Mouse (Mus musculus): ENCODE measurements around the gene Mis12. TPM values are rescaled to one million over a fixed set of nuclear protein-coding genes. Genes with fewer than 3 reads are reported as not detected.

Gene Mis12
- total RNA-seq (2015; ENCODE audit: low replicate concordance) (56.6 and 62.9 TPM in 2 replicates), total RNA-seq (2017; ENCODE audit: low replicate concordance) (69.3 and 137 TPM in 2 replicates)

DNA sequence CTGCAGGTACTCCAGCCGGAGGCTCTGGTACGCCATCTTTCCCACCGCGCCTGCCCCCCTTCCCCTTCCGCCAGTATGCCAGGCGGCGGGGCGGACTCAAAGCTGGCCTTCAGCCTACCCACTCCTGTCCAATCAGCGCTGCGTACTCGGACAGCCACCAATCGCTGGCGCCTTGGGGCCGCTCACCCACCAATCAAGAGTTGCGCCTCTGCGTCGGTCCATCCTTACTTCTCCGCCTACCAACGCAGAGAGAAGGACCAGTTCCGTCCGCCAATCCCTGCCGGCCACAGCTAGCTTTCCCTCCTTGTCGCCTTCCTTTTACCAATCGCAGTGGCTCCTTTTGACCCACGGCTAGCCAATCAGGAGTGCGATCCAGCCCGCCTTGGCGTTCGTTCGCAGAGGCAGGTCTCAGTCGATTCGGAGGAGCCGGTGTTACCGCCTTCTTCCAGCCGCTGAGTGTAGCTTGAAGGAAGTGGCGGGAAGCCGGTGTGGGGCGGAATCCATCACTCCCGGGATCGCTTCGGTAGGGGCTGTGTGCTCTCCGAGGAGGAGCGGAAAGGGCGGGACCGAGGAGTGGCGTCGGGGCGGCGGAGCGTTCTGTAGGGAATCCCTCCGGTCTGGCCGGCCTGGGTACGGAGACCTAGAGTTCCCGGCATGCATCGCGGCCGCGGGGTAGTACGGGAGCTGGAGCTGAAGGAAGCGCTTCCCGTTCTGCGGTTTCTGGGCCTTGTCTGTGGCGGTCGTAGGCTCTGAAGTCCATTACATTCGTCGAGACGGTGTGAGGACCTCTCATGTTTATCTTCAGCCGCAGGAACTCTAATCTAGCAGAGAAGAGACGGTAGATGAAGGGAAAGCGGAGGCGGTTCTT is at the start of gene Mis12, which contains the start of gene Derl2:
Gene Mis12 (plus strand): TSS at position 411 of the 868 bp plus-strand sequence.
Gene Derl2 (minus strand): TSS at position 641 of the 868 bp plus-strand sequence.
- ATAC-seq (replicated peaks; ENCODE audit: low FRiP score, poor library complexity, severe bottlenecking): peak; percentile 94

GRCm38 (mm10) chr11:70969821-70970559 is 49.4 kb upstream of the Mis12 start, which contains the start of the genes Nup88 and Rpain:
TSS of gene Nup88 (minus strand) at chr11:70969973.
TSS of gene Rpain (plus strand) at chr11:70970213.
- peak; percentile 80 for ATAC-seq (replicated peaks; ENCODE audit: low FRiP score, poor library complexity, severe bottlenecking)

DNA sequence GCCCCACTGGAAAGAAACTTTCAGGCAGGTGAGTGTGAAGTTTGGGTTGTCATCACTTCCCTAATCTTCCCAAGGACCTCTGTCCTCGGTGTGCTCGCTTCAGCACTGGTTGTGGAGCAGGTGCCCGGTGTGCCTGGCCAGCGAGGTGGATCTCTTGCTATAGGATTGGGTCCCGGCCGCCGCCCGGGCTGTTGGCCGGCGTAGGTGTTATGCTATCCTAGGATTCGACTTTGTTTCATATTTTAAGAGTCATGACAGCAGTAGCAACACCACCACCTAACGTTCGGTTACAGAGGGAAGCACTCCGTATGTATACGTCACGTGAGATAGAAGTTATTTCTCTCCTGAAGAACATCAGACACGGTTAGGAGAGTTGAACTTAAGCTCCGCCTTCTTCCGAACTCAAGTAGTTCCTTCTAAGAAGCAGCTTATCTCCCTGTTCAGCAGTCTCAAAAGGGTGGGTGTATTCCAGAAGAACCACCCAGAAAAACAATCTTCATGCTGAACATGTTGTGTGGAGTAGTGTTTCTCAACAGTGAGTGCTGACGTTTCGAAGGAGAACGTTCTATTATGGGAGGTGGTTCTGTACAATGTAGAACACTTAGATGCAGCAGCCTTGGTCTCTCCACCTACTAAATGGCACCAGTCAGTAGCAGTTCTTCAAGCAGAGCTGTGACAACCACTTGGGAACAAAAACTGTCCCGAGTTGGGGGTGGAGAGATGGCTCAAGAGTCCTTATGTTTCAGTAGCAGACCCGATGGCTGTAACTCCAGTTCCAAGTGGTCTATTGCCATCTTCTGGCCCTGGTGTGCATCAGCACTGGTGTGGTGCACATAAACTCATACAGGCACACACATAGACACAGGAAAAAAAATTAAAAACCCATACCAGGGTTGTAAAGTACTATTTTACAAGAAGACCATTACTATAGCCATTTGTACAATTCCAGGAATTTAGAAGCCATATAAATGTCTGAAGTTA is 48.6 kb upstream of the Mis12 start:
- peak; percentile 73 for ATAC-seq (replicated peaks; ENCODE audit: low FRiP score, poor library complexity, severe bottlenecking)

DNA sequence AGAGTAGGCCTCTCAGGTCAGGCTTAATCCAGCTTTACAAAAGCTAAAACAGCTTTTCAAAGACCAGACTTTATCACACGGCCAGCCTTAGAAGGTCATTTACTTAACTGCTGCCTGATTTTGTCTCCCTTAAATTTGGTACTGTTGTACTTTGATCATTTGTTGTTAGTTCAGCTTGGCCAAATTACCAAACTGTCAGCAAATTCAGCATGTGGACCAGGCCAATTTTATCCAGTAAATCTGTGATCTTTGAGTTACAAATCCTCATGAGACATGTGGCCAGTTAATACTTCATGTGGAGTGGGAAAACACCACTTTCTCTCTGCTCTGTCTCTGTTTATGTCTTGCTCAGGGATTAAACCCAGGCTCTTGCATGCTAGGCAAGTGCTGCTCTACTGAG is 46.8 kb upstream of the Mis12 start:
- ATAC-seq (replicated peaks; ENCODE audit: low FRiP score, poor library complexity, severe bottlenecking): no peak

- no peak for ATAC-seq (replicated peaks; ENCODE audit: low FRiP score, poor library complexity, severe bottlenecking)
Measured at GRCm38 (mm10) chr11:70973947-70974346, 45.5 kb upstream of the Mis12 start.

DNA sequence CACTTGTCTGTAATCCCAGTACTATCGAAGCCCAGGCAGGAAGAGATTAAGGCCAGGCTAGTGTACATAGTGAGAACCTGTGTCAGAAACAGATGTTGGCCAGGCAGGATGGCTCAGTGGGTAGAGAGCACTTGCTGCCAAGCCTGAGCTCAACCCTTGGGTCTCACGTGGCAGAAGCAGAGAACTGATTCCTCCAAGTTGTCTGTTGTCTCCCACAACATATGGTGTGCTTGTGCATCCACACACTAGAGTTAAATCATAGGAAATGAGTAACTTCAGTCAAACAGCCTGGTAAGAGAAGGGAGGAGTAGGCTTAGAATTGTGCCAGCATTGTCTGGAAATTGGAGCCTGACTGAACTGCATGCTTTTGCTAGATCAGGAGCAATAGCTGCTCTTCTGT is 44.2 kb upstream of the Mis12 start:
- ATAC-seq (replicated peaks; ENCODE audit: low FRiP score, poor library complexity, severe bottlenecking): no peak

GRCm38 (mm10) chr11:70977293-70977692 is 42.1 kb upstream of the Mis12 start:
- no peak for ATAC-seq (replicated peaks; ENCODE audit: low FRiP score, poor library complexity, severe bottlenecking)

- ATAC-seq (replicated peaks; ENCODE audit: low FRiP score, poor library complexity, severe bottlenecking): no peak
Measured at GRCm38 (mm10) chr11:70980232-70980631, 39.2 kb upstream of the Mis12 start.

DNA sequence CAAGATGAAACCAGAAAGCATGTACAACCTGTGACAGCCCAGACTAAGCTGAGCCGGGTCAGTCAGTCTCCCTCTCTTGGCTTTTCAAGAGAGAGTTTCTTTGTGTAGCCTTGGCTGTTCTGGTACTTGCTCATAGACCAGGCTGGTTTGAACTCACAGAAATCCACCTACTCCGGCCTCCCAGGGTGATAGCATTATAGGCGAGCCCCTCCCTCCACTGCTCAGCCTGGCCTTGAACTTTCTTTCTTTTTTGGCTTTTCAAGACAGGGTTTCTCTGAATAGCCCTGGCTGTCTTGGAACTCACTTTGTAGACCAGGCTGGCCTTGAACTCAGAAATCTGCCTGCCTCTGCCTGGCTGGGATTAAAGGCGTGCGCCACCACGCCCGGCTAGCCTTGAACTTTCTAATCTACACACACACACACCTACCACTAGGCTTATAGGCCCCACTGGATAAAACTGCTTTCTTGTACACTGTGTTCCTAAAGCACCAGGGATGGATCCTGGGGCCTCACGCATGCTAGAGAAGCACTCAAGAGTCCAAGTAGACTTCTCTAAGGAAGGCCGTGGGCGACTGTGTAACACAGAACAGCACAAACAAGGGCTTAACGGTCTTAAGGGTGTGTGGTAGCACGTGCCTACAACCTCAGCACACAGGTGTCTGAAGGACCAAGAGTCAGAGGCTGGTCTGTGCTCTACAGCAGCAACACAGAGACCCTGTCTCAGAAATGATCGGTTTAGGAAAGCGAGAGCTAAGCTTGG is 38.5 kb upstream of the Mis12 start:
- ATAC-seq (replicated peaks; ENCODE audit: low FRiP score, poor library complexity, severe bottlenecking): no peak

DNA sequence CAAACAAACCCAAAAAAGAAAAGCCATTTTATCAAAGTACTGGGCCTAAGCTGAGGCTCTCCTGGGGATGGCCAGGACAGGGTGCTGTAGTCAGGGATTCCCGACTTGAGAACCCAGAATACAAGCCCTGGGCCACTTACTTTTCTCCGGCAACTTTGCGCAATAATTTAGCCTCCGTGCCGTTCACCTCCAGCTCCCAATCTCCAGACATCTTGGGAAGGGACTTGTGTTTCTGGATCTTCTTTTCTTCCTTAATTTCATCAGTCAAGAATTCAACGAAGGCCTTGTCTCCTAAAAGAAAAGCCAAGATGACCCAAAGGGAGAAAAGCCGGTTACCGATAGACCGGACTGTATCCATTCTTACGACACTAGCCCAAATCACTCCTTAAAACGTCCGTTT is 37.4 kb upstream of the Mis12 start:
- no peak for ATAC-seq (replicated peaks; ENCODE audit: low FRiP score, poor library complexity, severe bottlenecking)

- peak; percentile 99 for ATAC-seq (replicated peaks; ENCODE audit: low FRiP score, poor library complexity, severe bottlenecking)
Measured at GRCm38 (mm10) chr11:70982557-70983228, 36.7 kb upstream of the Mis12 start, which contains the start of gene C1qbp. TSS of gene C1qbp (minus strand) at chr11:70983026.

DNA sequence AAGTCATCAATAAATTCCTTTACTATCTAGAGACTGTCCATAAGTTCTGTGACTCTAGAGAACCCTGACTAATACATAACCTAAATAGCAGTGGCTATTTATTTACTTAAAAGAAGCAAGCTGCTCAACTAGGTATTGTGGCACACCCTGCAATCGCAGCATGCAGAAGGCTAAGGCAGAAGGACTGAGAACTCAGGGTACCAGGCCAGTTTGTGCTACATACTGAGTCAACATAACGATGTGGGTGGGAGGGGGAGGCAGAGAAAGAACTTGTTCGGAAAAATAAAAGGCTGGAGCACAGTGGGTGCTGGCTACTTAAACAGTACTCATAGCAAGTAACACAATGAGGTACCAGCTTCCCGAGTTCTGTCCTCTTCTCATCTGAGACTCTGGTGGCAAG is 18.2 kb upstream of the Mis12 start:
- ATAC-seq (replicated peaks; ENCODE audit: low FRiP score, poor library complexity, severe bottlenecking): no peak

DNA sequence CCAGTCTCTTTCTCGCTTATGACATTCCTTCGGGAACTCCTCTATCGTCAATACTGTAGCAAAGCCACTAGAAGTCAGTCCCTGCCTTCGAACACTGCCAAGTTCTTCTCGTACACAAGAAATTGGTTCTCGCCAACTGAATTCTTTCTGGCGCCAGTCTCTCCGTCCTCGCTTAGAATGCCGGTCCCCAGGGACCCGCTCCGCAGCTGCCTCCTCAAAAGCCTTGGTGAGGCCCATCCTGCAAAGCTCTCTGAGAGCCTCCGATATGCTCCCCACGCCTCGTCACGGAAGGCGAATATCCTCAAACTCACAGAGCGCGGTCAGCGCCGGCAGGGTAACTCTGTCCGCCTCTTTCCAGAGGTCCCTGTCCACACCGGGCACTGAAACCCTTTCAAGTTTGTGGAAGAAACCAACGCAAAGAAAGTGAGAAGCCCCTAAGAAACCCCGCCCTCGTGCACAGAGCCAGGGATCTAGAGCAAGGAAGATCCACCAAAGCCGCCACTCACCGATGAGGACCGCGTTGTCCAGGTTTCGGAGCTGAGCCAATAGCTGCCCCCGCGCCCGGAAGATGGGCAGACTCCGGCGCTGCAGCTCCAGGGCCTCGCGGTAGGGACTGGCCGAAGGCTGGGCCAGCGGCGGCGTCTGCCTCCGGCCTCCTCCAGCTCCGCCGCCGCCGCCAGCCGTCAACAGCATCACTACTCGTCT is 15.6 kb upstream of the Mis12 start:
- ATAC-seq (replicated peaks; ENCODE audit: low FRiP score, poor library complexity, severe bottlenecking): peak; percentile 60

DNA sequence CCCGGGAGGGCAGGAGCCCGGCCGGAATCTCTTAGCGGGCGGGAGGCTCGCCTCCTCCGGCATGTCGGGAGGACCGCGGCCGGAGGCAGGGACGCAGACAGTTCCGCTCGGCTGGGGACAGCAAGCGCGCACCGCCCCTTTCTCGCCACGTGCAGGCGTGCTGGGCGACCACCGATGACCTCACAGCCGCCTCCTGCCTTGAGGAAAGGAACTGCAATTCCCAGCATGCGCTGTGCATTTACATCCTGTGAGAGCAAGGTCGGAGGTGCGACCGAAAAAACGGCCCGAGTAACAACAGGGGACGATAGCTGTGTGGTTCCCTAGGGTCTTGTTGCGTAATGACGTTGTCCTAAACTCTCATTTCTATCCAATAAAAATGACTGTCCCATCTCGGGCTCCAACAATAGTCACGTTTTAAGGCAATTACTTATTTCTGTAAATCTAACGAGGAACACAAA is 15.1 kb upstream of the Mis12 start, which contains the start of gene Dhx33:
Gene Dhx33 (minus strand): TSS at position 122 of the 458 bp plus-strand sequence.
- peak; percentile 96 for ATAC-seq (replicated peaks; ENCODE audit: low FRiP score, poor library complexity, severe bottlenecking)

DNA sequence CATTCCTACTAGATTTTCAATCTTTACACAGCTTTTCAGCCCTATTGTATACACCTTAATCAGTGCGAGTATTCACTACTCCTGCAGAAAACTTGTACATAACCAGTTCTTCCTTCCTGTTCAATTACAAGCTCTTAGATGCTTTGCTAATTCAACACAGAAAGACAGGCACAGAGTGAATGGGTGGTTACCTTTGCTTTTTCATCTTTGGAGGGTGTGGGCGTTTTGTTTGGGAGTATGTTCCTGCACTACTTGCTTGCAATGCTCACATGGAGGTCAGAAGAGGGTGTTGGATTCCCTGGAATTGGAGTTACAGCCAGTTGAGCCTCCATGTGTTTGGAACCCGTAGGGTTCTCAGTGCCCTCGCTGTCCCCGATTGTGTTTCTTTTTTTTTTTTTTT is 14.4 kb upstream of the Mis12 start:
- ATAC-seq (replicated peaks; ENCODE audit: low FRiP score, poor library complexity, severe bottlenecking): no peak

GRCm38 (mm10) chr11:71007026-71007425 is 12.4 kb upstream of the Mis12 start:
- ATAC-seq (replicated peaks; ENCODE audit: low FRiP score, poor library complexity, severe bottlenecking): no peak

DNA sequence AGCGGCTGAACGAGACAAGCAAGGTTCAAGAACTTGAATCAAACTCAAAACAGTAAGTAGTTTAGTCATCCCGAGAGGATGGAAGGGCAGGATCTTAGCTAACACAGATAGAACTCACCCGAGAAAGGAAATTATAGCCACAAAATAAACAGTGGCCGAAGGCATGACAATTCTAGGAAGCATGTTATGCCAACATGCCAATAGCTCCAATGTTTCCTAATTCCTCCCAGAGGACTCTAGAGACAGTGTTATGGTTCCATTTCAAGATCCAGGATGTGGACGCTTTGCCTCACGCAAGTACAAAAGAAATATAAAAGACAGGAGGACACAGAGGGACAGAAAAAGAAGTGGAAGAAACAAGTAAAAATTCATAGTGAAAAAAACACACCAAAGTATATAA is 11.6 kb upstream of the Mis12 start:
- no peak for ATAC-seq (replicated peaks; ENCODE audit: low FRiP score, poor library complexity, severe bottlenecking)
